In genomic region chr3:138876418-138876817, GRCm38 (mm10) we compare ENCODE assay signal across 12 mouse cellular contexts.
DNase-seq lines count a peak whose midpoint lies in the region; ATAC-seq and TF ChIP-seq lines count a peak whose summit lies in the region.
"Had no signal": no experiment of that assay in that cellular context is flagged by ENCODE, and none has a peak within 500 bp of the region (broad histone marks: within the 10 kb centered on the region; RNA-seq: fewer than 3 reads in every experiment).

No protein-coding gene starts in this region.

- no peak for ATAC-seq in forebrain, embryonic 13.5 days
- ATAC-seq in forebrain, embryonic 16.5 days: no peak
- ATAC-seq in intestine, postnatal 0 days: no peak
- no peak for ATAC-seq in intestine, embryonic 16.5 days
- no peak for ATAC-seq in stomach, postnatal 0 days (ENCODE audit: low FRiP score, low TSS enrichment)
- ATAC-seq in cerebellum, adult (ENCODE audit: insufficient number of reproducible peaks, low FRiP score, low TSS enrichment): no peak

- peak; percentile 39 for DNase-seq in thymus, postnatal 25 days
- no peak for DNase-seq in thymus, postnatal 14 days
- no peak for DNase-seq in stomach, postnatal 0 days (ENCODE audit: low spot score)
- DNase-seq: cerebellum, adult 11 months; gastrocnemius, postnatal 25 days; heart, postnatal 36 days had no signal

- H3K36me3 ChIP-seq in forebrain, embryonic 13.5 days (ENCODE audit: poor library complexity, severe bottlenecking): peaks cover 25% of the 10 kb centered on the region; the same call in 1 of the 2 replicates
- H3K36me3 ChIP-seq in forebrain, embryonic 16.5 days (ENCODE audit: control insufficient read depth, insufficient read depth): 0 out of 2 replicates have a peak, but pooled peaks cover 3% of the 10 kb centered on the region
- no peaks in the 10 kb centered on the region for H3K36me3 ChIP-seq in intestine, postnatal 0 days (ENCODE audit: control insufficient read depth, insufficient read depth)
- no peaks in the 10 kb centered on the region for H3K36me3 ChIP-seq in intestine, embryonic 16.5 days (ENCODE audit: control insufficient read depth, insufficient read depth, low read length)
- H3K36me3 ChIP-seq in stomach, postnatal 0 days (ENCODE audit: control insufficient read depth, insufficient read depth, low read length): no peaks in the 10 kb centered on the region
- H3K36me3 ChIP-seq: liver, embryonic 12.5 days had no signal

- H3K4me2 ChIP-seq in forebrain, embryonic 13.5 days: no peak overlapping the region
- no peak overlapping the region for H3K4me2 ChIP-seq in forebrain, embryonic 16.5 days (ENCODE audit: low read length)
- H3K4me2 ChIP-seq in intestine, postnatal 0 days (replicated peaks; ENCODE audit: low read depth): 0 out of 2 replicates have a peak overlapping the region, but pooled peaks have one; percentile 24
- no peak overlapping the region for H3K4me2 ChIP-seq in intestine, embryonic 16.5 days (ENCODE audit: low read depth, low read length)
- H3K4me2 ChIP-seq in stomach, postnatal 0 days (replicated peaks; ENCODE audit: low read depth): no peak overlapping the region
- H3K4me2 ChIP-seq: liver, embryonic 12.5 days had no signal

- WGBS in forebrain, embryonic 13.5 days: 86% methylated on average over 10 of the region's 10 CpGs
- WGBS in forebrain, embryonic 16.5 days: 87% methylated on average over 10 of the region's 10 CpGs
- 80% methylated on average over 10 of the region's 10 CpGs for WGBS in intestine, postnatal 0 days
- WGBS in intestine, embryonic 16.5 days: 68% methylated on average over 10 of the region's 10 CpGs
- WGBS in stomach, postnatal 0 days: 69% methylated on average over 10 of the region's 10 CpGs

- TF ChIP-seq EP300 in stomach, postnatal 0 days (optimal IDR thresholded peaks at IDR 0.05): no peak

- H3K4me1 ChIP-seq in forebrain, embryonic 13.5 days: peaks cover 18% of the 10 kb centered on the region
- H3K4me1 ChIP-seq in forebrain, embryonic 16.5 days (replicated peaks; ENCODE audit: control insufficient read depth, insufficient read depth, low read length): peaks cover 12% of the 10 kb centered on the region
- H3K4me1 ChIP-seq in intestine, postnatal 0 days (replicated peaks; ENCODE audit: control insufficient read depth, insufficient read depth, low read length): no peaks in the 10 kb centered on the region
- no peaks in the 10 kb centered on the region for H3K4me1 ChIP-seq in intestine, embryonic 16.5 days (ENCODE audit: control insufficient read depth, insufficient read depth, low read length)
- H3K4me1 ChIP-seq in stomach, postnatal 0 days (replicated peaks; ENCODE audit: control insufficient read depth, insufficient read depth): no peaks in the 10 kb centered on the region

- H3K4me3 ChIP-seq in forebrain, embryonic 13.5 days: no peak overlapping the region
- H3K4me3 ChIP-seq in forebrain, embryonic 16.5 days (replicated peaks; ENCODE audit: low read length): no peak overlapping the region
- H3K4me3 ChIP-seq in intestine, postnatal 0 days (ENCODE audit: low read depth, low read length): no peak overlapping the region
- no peak overlapping the region for H3K4me3 ChIP-seq in intestine, embryonic 16.5 days (ENCODE audit: low read length)
- H3K4me3 ChIP-seq in stomach, postnatal 0 days (ENCODE audit: low read depth, low read length): no peak overlapping the region
- H3K4me3 ChIP-seq: liver, embryonic 12.5 days had no signal

- H3K27me3 ChIP-seq in forebrain, embryonic 13.5 days: no peaks in the 10 kb centered on the region
- no peaks in the 10 kb centered on the region for H3K27me3 ChIP-seq in forebrain, embryonic 16.5 days (replicated peaks; ENCODE audit: control insufficient read depth, insufficient read depth, low read length)
- no peaks in the 10 kb centered on the region for H3K27me3 ChIP-seq in intestine, postnatal 0 days (replicated peaks; ENCODE audit: control insufficient read depth, insufficient read depth, low read length)
- no peaks in the 10 kb centered on the region for H3K27me3 ChIP-seq in intestine, embryonic 16.5 days (replicated peaks; ENCODE audit: control insufficient read depth, insufficient read depth, low read length)
- H3K27me3 ChIP-seq in stomach, postnatal 0 days (ENCODE audit: control insufficient read depth, insufficient read depth, low read length): no peaks in the 10 kb centered on the region
- H3K27me3 ChIP-seq: liver, embryonic 12.5 days had no signal

- H3K9me3 ChIP-seq in forebrain, embryonic 13.5 days (replicated peaks): no peaks in the 10 kb centered on the region
- no peaks in the 10 kb centered on the region for H3K9me3 ChIP-seq in forebrain, embryonic 16.5 days (ENCODE audit: control insufficient read depth, low read length)
- H3K9me3 ChIP-seq in intestine, postnatal 0 days (ENCODE audit: control insufficient read depth): no peaks in the 10 kb centered on the region
- H3K9me3 ChIP-seq in intestine, embryonic 16.5 days (ENCODE audit: control insufficient read depth, low read length): no peaks in the 10 kb centered on the region
- H3K9me3 ChIP-seq in stomach, postnatal 0 days (ENCODE audit: control insufficient read depth, low read length): no peaks in the 10 kb centered on the region
- H3K9me3 ChIP-seq: liver, embryonic 12.5 days had no signal

- H3K27ac ChIP-seq in forebrain, embryonic 13.5 days: peak overlapping the region; percentile 27; the same call in 1 of the 2 replicates
- H3K27ac ChIP-seq in forebrain, embryonic 16.5 days (ENCODE audit: low read length): no peak overlapping the region; the same call in 1 of the 2 replicates
- H3K27ac ChIP-seq in intestine, postnatal 0 days (ENCODE audit: low read depth, low read length): no peak overlapping the region
- H3K27ac ChIP-seq in intestine, embryonic 16.5 days (ENCODE audit: low read length): no peak overlapping the region
- peak overlapping the region; percentile 53; the same call in 1 of the 2 replicates for H3K27ac ChIP-seq in stomach, postnatal 0 days (replicated peaks)
- H3K27ac ChIP-seq: liver, embryonic 12.5 days had no signal

- H3K9ac ChIP-seq in forebrain, embryonic 13.5 days: no peak overlapping the region
- no peak overlapping the region for H3K9ac ChIP-seq in forebrain, embryonic 16.5 days (replicated peaks; ENCODE audit: low read depth, low read length)
- H3K9ac ChIP-seq in intestine, postnatal 0 days (ENCODE audit: low read depth, low read length): no peak overlapping the region
- H3K9ac ChIP-seq in intestine, embryonic 16.5 days (ENCODE audit: low read depth, low read length): no peak overlapping the region
- no peak overlapping the region for H3K9ac ChIP-seq in stomach, postnatal 0 days (ENCODE audit: low read length)
- H3K9ac ChIP-seq: liver, embryonic 12.5 days had no signal

- TF ChIP-seq CTCF in intestine, postnatal 0 days (IDR thresholded peaks at IDR 0.05; ENCODE audit: low read depth): no peak
- TF ChIP-seq CTCF in stomach, postnatal 0 days (IDR thresholded peaks at IDR 0.05; ENCODE audit: low read depth): no peak

Comparison
In these comparisons a context has a peak if more than half of its experiments do, and no peak if none do; other contexts are left out.
1. H3K27ac ChIP-seq: peak in forebrain, embryonic 13.5 days (single experiment) and stomach, postnatal 0 days (single experiment); none in forebrain, embryonic 16.5 days (single experiment), intestine, postnatal 0 days (single experiment) and intestine, embryonic 16.5 days (single experiment).